Mouse (Mus musculus): ENCODE data around the gene Fbxo21.

The Fbxo21 gene

GRCm38 (mm10) chr5:117979082-117979481 is 2.6 kb downstream of the Fbxo21 start:
- in situ Hi-C loops (cut with MboI, MseI) = no loop called here

- in situ Hi-C loops (cut with MboI, MseI) = no loop called here
Observed at GRCm38 (mm10) chr5:117980921-117981320, 4.4 kb downstream of the Fbxo21 start.

GRCm38 (mm10) chr5:117981943-117982342 is 5.4 kb downstream of the Fbxo21 start:
- in situ Hi-C loops (cut with MboI, MseI) = no loop called here

- in situ Hi-C loops (cut with MboI, MseI) = no loop called here
Observed at GRCm38 (mm10) chr5:117986327-117986726, 9.8 kb downstream of the Fbxo21 start.

GRCm38 (mm10) chr5:117987891-117988290 is 11.4 kb downstream of the Fbxo21 start:
- in situ Hi-C loops (cut with MboI, MseI) = no loop called here

GRCm38 (mm10) chr5:117988367-117988766 is 11.8 kb downstream of the Fbxo21 start:
- in situ Hi-C loops (cut with MboI, MseI) = no loop called here

- in situ Hi-C loops (cut with MboI, MseI) = no loop called here
Observed at GRCm38 (mm10) chr5:117989773-117990172, 13.2 kb downstream of the Fbxo21 start.

GRCm38 (mm10) chr5:117990957-117991356 is 14.4 kb downstream of the Fbxo21 start:
- in situ Hi-C loops (cut with MboI, MseI) = no loop called here

- in situ Hi-C loops (cut with MboI, MseI) = no loop called here
Observed at GRCm38 (mm10) chr5:117993550-117993949, 17.0 kb downstream of the Fbxo21 start.

- in situ Hi-C loops (cut with MboI, MseI) = no loop called here
Observed at GRCm38 (mm10) chr5:117995372-117995901, 18.9 kb downstream of the Fbxo21 start.

GRCm38 (mm10) chr5:117995911-117996310 is 19.4 kb downstream of the Fbxo21 start:
- in situ Hi-C loops (cut with MboI, MseI) = no loop called here

GRCm38 (mm10) chr5:117996581-117996980 is 20.1 kb downstream of the Fbxo21 start:
- in situ Hi-C loops (cut with MboI, MseI) = no loop called here

GRCm38 (mm10) chr5:117997434-117997970 is 21.0 kb downstream of the Fbxo21 start:
- in situ Hi-C loops (cut with MboI, MseI) = no loop called here

GRCm38 (mm10) chr5:117999061-117999460 is 22.5 kb downstream of the Fbxo21 start:
- in situ Hi-C loops (cut with MboI, MseI) = no loop called here

- in situ Hi-C loops (cut with MboI, MseI) = no loop called here
Observed at GRCm38 (mm10) chr5:117999584-117999983, 23.1 kb downstream of the Fbxo21 start.

- in situ Hi-C loops (cut with MboI, MseI) = loop anchor here (5.0 kb wide), 1 partner anchor 70 kb away; no protein-coding TSS in a partner anchor
Observed at GRCm38 (mm10) chr5:118002059-118002458, 25.5 kb downstream of the Fbxo21 start.

- in situ Hi-C loops (cut with MboI, MseI) = loop anchor here (5.0 kb wide), 1 partner anchor 68 kb away; no protein-coding TSS in a partner anchor
Observed at GRCm38 (mm10) chr5:118004619-118005018, 28.1 kb downstream of the Fbxo21 start.

- in situ Hi-C loops (cut with MboI, MseI) = no loop called here
Observed at GRCm38 (mm10) chr5:118005728-118006127, 29.2 kb downstream of the Fbxo21 start.

- in situ Hi-C loops (cut with MboI, MseI) = no loop called here
Observed at GRCm38 (mm10) chr5:118008344-118008743, 31.8 kb downstream of the Fbxo21 start.

- in situ Hi-C loops (cut with MboI, MseI) = no loop called here
Observed at GRCm38 (mm10) chr5:118010872-118011271, 34.3 kb downstream of the Fbxo21 start.

GRCm38 (mm10) chr5:118011796-118012195 is 35.3 kb downstream of the Fbxo21 start:
- in situ Hi-C loops (cut with MboI, MseI) = no loop called here

- in situ Hi-C loops (cut with MboI, MseI) = no loop called here
Observed at GRCm38 (mm10) chr5:118015028-118015427, 38.5 kb downstream of the Fbxo21 start.

GRCm38 (mm10) chr5:118015669-118016068 is 39.1 kb downstream of the Fbxo21 start:
- in situ Hi-C loops (cut with MboI, MseI) = no loop called here

- in situ Hi-C loops (cut with MboI, MseI) = no loop called here
Observed at GRCm38 (mm10) chr5:118017527-118017926, 41.0 kb downstream of the Fbxo21 start.

Measured in regulatory T cell (primary cell).